Mouse (Mus musculus) liver, postnatal 0 days (tissue): ENCODE results near the gene Slco3a1.

Experiments
- CTCF ChIP-seq: sonication (generic); IDR thresholded peaks from 2 replicates; pipeline ENCODE4 v1.5.1; 2016; ENCODE audit warnings: antibody characterized with exemption, low read depth
- EP300 ChIP-seq: IDR thresholded peaks from 2 replicates; pipeline ENCODE4 v1.6.1; 2016; ENCODE audit warnings: antibody characterized with exemption, low read depth, mild to moderate bottlenecking

GRCm38 (mm10) chr7:74381051-74381450, 173.5 kb downstream of the Slco3a1 start:
- no peak for TF ChIP-seq CTCF
- TF ChIP-seq EP300 = no peak
